Mouse (Mus musculus): ENCODE data around the gene Hnrnpl. TPM values are rescaled to one million over a fixed set of nuclear protein-coding genes. Genes with fewer than 3 reads are reported as not detected.

Hnrnpl gene
- polyA plus RNA-seq, 1 experiment, result 541 TPM

- Histone ChIP-seq H3K4me1 (ENCODE audit: control insufficient read depth, insufficient read depth, low read length) (peaks cover 8% of the 10 kb centered on the region), H3K4me3 (replicated peaks; ENCODE audit: control insufficient read depth, low read depth, low read length) (no peak overlapping the region), H3K27ac (ENCODE audit: control insufficient read depth, insufficient read depth, low read depth, low read length, poor library complexity) (no peak overlapping the region)
- no peak for TF ChIP-seq POLR2A (IDR thresholded peaks at IDR 0.05; ENCODE audit: borderline replicate concordance, control insufficient read depth, low read depth, low read length)
- TF ChIP-seq CTCF (IDR thresholded peaks at IDR 0.05; ENCODE audit: control insufficient read depth, insufficient read depth, low read length), result no peak
- 87% methylated on average over 5 of the region's 5 CpGs for WGBS
Measured at GRCm38 (mm10) chr7:28830981-28831380, 22.6 kb downstream of the Hnrnpl start.

GRCm38 (mm10) chr7:28831411-28832125 lies 23.2 kb downstream of the Hnrnpl start:
- TF ChIP-seq POLR2A (IDR thresholded peaks at IDR 0.05; ENCODE audit: borderline replicate concordance, control insufficient read depth, low read depth, low read length) (no peak), CTCF (IDR thresholded peaks at IDR 0.05; ENCODE audit: control insufficient read depth, insufficient read depth, low read length) (no peak)
- Histone ChIP-seq H3K4me1 (ENCODE audit: control insufficient read depth, insufficient read depth, low read length) (peaks cover 8% of the 10 kb centered on the region), H3K4me3 (replicated peaks; ENCODE audit: control insufficient read depth, low read depth, low read length) (no peak overlapping the region), H3K27ac (ENCODE audit: control insufficient read depth, insufficient read depth, low read depth, low read length, poor library complexity) (peak overlapping the region; percentile 65)
- WGBS, result 82% methylated on average over 17 of the region's 17 CpGs

DNA sequence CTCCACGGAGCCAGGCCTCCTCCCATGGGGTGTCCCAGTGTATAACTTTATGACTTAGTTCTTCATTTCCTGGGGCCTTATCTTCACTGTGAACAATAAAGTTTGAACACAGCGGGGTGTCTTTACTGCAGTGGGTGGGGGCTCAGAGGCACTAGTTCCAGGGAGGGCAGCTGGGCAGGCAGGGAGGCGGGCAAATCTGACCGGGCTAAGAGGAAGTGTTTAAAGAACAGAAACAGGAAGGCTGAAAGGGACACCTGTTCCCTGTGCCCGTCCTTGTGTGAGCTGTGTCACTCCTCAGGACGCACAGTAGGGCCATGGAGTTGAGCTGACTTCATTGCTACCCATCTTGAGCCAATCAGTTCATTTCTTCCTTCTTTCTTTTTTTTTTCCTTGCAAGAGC lies 23.8 kb downstream of the Hnrnpl start:
- H3K27ac ChIP-seq (ENCODE audit: control insufficient read depth, insufficient read depth, low read depth, low read length, poor library complexity), result peak overlapping the region; percentile 65
- no peak overlapping the region for H3K4me3 ChIP-seq (replicated peaks; ENCODE audit: control insufficient read depth, low read depth, low read length)
- peaks cover 8% of the 10 kb centered on the region for H3K4me1 ChIP-seq (ENCODE audit: control insufficient read depth, insufficient read depth, low read length)
- TF ChIP-seq CTCF (IDR thresholded peaks at IDR 0.05; ENCODE audit: control insufficient read depth, insufficient read depth, low read length), result no peak
- no peak for TF ChIP-seq POLR2A (IDR thresholded peaks at IDR 0.05; ENCODE audit: borderline replicate concordance, control insufficient read depth, low read depth, low read length)
- 23% methylated on average over 6 of the region's 6 CpGs for WGBS

- Histone ChIP-seq H3K4me3 (replicated peaks; ENCODE audit: control insufficient read depth, low read depth, low read length) (no peak within 1 kb of the TSS), H3K27ac (ENCODE audit: control insufficient read depth, insufficient read depth, low read depth, low read length, poor library complexity) (peak within 1 kb of the TSS; percentile 28; the same call in 1 of the 2 replicates), H3K4me1 (ENCODE audit: control insufficient read depth, insufficient read depth, low read length) (peaks cover 11% of the 10 kb centered on the region)
- 82% methylated on average over 6 of the region's 6 CpGs for WGBS
- no peak for TF ChIP-seq POLR2A (IDR thresholded peaks at IDR 0.05; ENCODE audit: borderline replicate concordance, control insufficient read depth, low read depth, low read length)
- TF ChIP-seq CTCF (IDR thresholded peaks at IDR 0.05; ENCODE audit: control insufficient read depth, insufficient read depth, low read length), result no peak
Measured at GRCm38 (mm10) chr7:28833723-28834347, 25.5 kb downstream of the Hnrnpl start, which contains the start of gene Lgals4. Gene Lgals4, plus strand, starts transcription at chr7:28833854.

DNA sequence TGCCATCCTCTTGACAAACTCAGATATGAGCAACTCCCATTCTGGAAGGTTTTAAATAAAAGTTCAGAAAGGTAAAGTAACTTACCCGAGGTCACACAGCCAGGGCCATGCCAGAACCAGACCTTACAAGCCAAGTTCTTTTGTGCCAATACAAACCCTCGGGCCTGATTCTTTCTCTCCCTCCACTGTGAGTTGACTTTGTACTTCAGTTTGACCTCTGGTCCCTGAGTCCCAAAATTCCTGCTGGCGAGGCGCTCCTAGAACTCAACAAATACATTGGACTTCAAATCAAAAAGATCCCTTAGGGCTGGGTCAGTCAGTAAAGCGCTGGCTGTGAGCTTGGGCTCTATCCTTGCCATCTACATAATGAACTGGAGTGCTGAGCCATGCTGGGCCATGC lies 28.6 kb downstream of the Hnrnpl start:
- H3K4me1 ChIP-seq (ENCODE audit: control insufficient read depth, insufficient read depth, low read length), result peaks cover 5% of the 10 kb centered on the region
- TF ChIP-seq CTCF (IDR thresholded peaks at IDR 0.05; ENCODE audit: control insufficient read depth, insufficient read depth, low read length), result no peak
- TF ChIP-seq POLR2A (IDR thresholded peaks at IDR 0.05; ENCODE audit: borderline replicate concordance, control insufficient read depth, low read depth, low read length), result no peak
- WGBS, result 87% methylated on average over 5 of the region's 5 CpGs
- H3K27ac ChIP-seq (ENCODE audit: control insufficient read depth, insufficient read depth, low read depth, low read length, poor library complexity), result no peak overlapping the region
- no peak overlapping the region for H3K4me3 ChIP-seq (replicated peaks; ENCODE audit: control insufficient read depth, low read depth, low read length)

DNA sequence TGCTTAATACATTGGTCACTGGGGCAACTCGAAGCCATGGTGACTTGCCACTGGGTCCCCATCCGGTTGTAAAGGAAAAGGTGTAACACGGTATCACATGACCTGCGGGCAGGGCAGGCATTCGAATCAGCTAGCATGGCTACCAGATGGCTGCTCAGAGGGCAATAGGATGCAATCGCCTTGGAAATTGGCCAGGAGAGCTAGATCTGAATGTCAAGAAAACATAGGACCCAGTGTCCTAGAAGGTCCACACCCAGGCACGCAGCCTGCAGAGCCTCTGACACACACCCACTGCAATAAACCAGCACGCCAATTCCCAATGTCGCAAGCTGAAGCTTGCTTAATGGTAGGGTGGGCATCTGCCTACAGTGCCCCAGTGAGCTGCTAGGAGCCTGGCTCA lies 30.0 kb downstream of the Hnrnpl start:
- Histone ChIP-seq H3K27ac (ENCODE audit: control insufficient read depth, insufficient read depth, low read depth, low read length, poor library complexity) (peak overlapping the region; percentile 86), H3K4me3 (replicated peaks; ENCODE audit: control insufficient read depth, low read depth, low read length) (no peak overlapping the region), H3K4me1 (ENCODE audit: control insufficient read depth, insufficient read depth, low read length) (peaks cover 3% of the 10 kb centered on the region)
- 48% methylated on average over 9 of the region's 9 CpGs for WGBS
- TF ChIP-seq CTCF (IDR thresholded peaks at IDR 0.05; ENCODE audit: control insufficient read depth, insufficient read depth, low read length), result no peak
- 0 out of 2 replicates have a peak, but pooled peaks have one; percentile 9 for TF ChIP-seq POLR2A (IDR thresholded peaks at IDR 0.05; ENCODE audit: borderline replicate concordance, control insufficient read depth, low read depth, low read length)

DNA sequence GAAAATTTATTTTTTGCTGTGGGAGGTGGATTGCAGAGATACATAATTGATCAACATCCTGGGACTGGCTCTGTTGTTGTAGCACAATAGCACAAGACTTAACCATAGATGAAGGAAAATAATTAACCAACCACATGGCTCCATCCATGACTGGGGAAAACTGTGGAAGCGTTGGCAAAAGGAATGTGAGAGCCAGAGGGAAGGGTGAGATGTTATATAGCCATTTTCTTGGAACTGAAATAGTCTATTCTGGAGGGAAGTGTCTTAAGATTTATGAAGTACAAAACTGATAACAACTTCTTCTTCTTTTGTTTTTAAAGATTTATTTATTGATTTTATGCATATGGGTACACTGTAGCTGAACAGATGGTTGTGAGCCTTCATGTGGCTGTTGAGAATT lies 38.9 kb downstream of the Hnrnpl start:
- H3K4me1 ChIP-seq (ENCODE audit: control insufficient read depth, insufficient read depth, low read length), result no peaks in the 10 kb centered on the region
- TF ChIP-seq POLR2A (IDR thresholded peaks at IDR 0.05; ENCODE audit: borderline replicate concordance, control insufficient read depth, low read depth, low read length) (no peak), CTCF (IDR thresholded peaks at IDR 0.05; ENCODE audit: control insufficient read depth, insufficient read depth, low read length) (no peak)
- H3K27ac ChIP-seq (ENCODE audit: control insufficient read depth, insufficient read depth, low read depth, low read length, poor library complexity), result no peak overlapping the region
- 74% methylated on average over 1 of the region's 1 CpGs for WGBS
- H3K4me3 ChIP-seq (replicated peaks; ENCODE audit: control insufficient read depth, low read depth, low read length), result no peak overlapping the region

DNA sequence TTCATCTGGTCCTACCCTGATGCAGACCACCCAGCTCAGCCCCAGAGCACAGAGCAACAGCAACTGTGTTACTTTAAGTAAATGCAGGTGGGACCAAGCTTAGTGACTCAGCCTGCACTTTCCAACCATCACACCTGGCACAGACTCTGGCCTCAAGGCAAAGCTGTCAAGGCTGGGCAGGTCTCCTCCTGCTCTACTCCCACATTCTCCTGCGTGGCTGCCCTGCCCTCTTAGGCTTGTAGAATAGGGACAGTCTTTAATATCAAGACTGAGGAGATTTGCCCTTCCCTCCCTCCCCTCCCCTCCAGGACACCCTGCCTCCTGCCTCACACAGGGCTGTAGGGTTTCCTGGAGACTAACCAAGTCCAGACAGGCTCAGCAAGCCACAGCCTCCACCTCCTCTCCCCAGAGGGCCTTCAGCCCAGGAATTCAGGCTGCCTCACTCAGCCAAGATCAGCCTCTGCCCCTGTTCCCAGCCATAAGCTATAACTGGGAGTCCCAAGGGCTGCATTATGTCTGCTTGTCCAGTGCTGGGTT lies 41.4 kb downstream of the Hnrnpl start:
- no peak overlapping the region for H3K4me3 ChIP-seq (replicated peaks; ENCODE audit: control insufficient read depth, low read depth, low read length)
- TF ChIP-seq POLR2A (IDR thresholded peaks at IDR 0.05; ENCODE audit: borderline replicate concordance, control insufficient read depth, low read depth, low read length), result no peak
- no peak for TF ChIP-seq CTCF (IDR thresholded peaks at IDR 0.05; ENCODE audit: control insufficient read depth, insufficient read depth, low read length)
- WGBS, result 45% methylated on average over 1 of the region's 1 CpGs

More for the DNA sequence above, 41.4 kb downstream of the Hnrnpl start:
- Histone ChIP-seq H3K27ac (ENCODE audit: control insufficient read depth, insufficient read depth, low read depth, low read length, poor library complexity) (no peak overlapping the region), H3K4me1 (ENCODE audit: control insufficient read depth, insufficient read depth, low read length) (no peaks in the 10 kb centered on the region)
